Mouse (Mus musculus) lung, embryonic 15.5 days (tissue): ENCODE measurements around the gene Zbtb34. TPM values are rescaled to one million over a fixed set of nuclear protein-coding genes. Genes with fewer than 3 reads are reported as not detected.

Experiments used
- ATAC-seq: fragments of 200-750 bp; cut with Nextera tagmentation; 2 replicates; pipeline ENCODE4 v1.8.0; 2017; ENCODE audit warnings: moderate number of reproducible peaks, borderline replicate concordance; ENCODE audit not compliant: low FRiP score, low TSS enrichment; ENCODE audit errors: extremely low read depth
- H3K27ac ChIP-seq: fragments of 300-500 bp; sonication (generic); 2 replicates; pipeline ENCODE4 v1.5.1; 2015; ENCODE audit warnings: moderate library complexity, mild to moderate bottlenecking, inconsistent platforms
- H3K27me3 ChIP-seq: fragments of 300-500 bp; sonication (generic); 2 replicates; pipeline ENCODE4 v1.6.1; 2015; ENCODE audit warnings: inconsistent platforms
- H3K36me3 ChIP-seq: fragments of 300-500 bp; sonication (generic); 2 replicates; pipeline ENCODE4 v1.6.1; 2015; ENCODE audit warnings: inconsistent platforms
- H3K4me1 ChIP-seq: fragments of 300-500 bp; sonication (generic); 2 replicates; pipeline ENCODE4 v1.6.1; 2015; ENCODE audit warnings: inconsistent platforms
- H3K4me2 ChIP-seq: fragments of 300-500 bp; sonication (generic); 2 replicates; pipeline ENCODE4 v1.6.1; 2015; ENCODE audit warnings: inconsistent platforms, mild to moderate bottlenecking, moderate library complexity
- H3K4me3 ChIP-seq: fragments of 300-500 bp; sonication (generic); 2 replicates; pipeline ENCODE4 v1.5.1; 2015; ENCODE audit warnings: mild to moderate bottlenecking, inconsistent platforms
- H3K9ac ChIP-seq: fragments of 300-500 bp; sonication (generic); 2 replicates; pipeline ENCODE4 v1.6.1; 2015; ENCODE audit warnings: inconsistent platforms
- H3K9me3 ChIP-seq: fragments of 300-500 bp; sonication (generic); 2 replicates; pipeline ENCODE4 v1.6.1; 2016; ENCODE audit warnings: inconsistent platforms
- WGBS: fragments of 180-500 bp; shearing (Covaris S2); methylation state at CpG from one replicate; pipeline ENCODE4 v1.1.7; 2015; 5-methylcytosine and 5-hydroxymethylcytosine counted together
- polyA plus RNA-seq: library from polyadenylated mRNA; unstranded; fragments of >200 nt; fragmentation: Nextera tagmentation; extraction: Ambion mirVana; gene quantifications from 2 replicates; pipeline ENCODE4 v1.2.1, GENCODE M21; 2015

Gene Zbtb34
- polyA plus RNA-seq, 1 experiment from 2014 or later: 7.5 TPM

DNA sequence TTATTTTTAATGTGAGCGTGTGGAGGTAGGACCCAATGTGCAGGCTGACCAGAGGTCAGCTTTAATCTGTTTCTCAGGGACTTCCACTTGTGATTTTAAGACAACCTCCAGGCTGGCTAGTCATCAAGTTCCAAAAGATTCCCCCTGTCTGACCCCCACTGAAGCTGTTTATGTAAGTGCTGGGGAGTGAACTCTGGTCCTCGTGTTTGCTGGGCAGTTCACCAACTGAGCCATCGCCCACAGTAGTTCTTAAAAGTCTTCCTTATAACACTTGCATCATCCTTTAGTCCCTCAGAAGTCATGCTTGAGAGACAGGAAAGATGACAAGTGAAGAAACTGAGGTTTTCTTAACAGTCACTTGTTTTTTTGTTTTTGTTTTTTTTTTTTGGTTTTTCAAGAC, 25.6 kb upstream of the Zbtb34 start:
- Histone ChIP-seq H3K9me3 (no peaks in the 10 kb centered on the region), H3K4me3 (no peak overlapping the region), H3K9ac (no peak overlapping the region), H3K27me3 (no peaks in the 10 kb centered on the region), H3K4me2 (no peak overlapping the region), H3K27ac (no peak overlapping the region), H3K4me1 (peaks cover 14% of the 10 kb centered on the region), H3K36me3 (peaks cover 32% of the 10 kb centered on the region)
- no peak for ATAC-seq
- 57% methylated on average over 3 of the region's 3 CpGs for WGBS

DNA sequence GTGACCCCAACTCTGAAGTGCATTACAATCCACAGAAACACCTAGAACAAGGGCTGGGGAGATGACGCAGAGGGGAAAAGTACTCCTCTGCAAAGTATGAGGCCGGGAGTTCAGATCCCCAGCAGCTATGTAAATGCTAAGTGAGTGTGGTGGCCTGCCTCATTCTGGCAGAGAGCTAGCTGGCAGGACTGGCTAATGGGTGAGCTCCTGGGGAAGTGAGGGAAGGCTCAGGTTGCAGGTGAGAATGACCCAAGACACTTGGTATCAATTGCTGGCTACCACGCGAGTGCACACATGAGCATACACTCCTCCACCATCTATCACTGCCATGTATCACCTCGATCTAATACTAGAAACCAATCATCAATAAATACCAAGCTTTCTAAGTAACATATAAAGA, 25.1 kb upstream of the Zbtb34 start:
- Histone ChIP-seq H3K36me3 (peaks cover 34% of the 10 kb centered on the region), H3K27me3 (no peaks in the 10 kb centered on the region), H3K4me1 (peaks cover 16% of the 10 kb centered on the region), H3K27ac (no peak overlapping the region), H3K4me2 (no peak overlapping the region), H3K4me3 (no peak overlapping the region), H3K9ac (no peak overlapping the region), H3K9me3 (no peaks in the 10 kb centered on the region)
- WGBS: 88% methylated on average over 5 of the region's 5 CpGs
- ATAC-seq: no peak

DNA sequence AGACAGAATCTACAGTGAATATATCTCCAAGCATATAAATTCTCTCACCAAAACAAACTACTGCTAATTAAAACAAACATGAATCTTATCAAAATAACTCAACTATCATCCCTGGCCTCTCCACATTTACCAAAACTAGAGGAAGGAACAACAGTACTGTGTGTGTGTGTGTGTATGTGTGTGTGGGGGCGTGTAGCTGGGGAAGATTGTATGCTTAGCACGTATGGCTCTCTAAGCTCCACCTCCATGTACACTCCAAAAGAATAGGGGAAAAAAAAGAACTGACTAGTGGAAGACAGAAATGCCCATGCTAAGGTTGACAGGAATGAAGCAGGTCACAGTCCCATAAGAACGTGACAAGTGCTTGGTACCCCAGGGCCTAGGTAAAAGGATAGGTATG, 24.2 kb upstream of the Zbtb34 start:
- peaks cover 42% of the 10 kb centered on the region for H3K36me3 ChIP-seq
- no peaks in the 10 kb centered on the region for H3K27me3 ChIP-seq
- ATAC-seq: no peak
- H3K9me3 ChIP-seq: no peaks in the 10 kb centered on the region
- no peak overlapping the region for H3K4me3 ChIP-seq
- no peak overlapping the region for H3K9ac ChIP-seq
- H3K27ac ChIP-seq: no peak overlapping the region
- no peak overlapping the region for H3K4me2 ChIP-seq
- 76% methylated on average over 3 of the region's 3 CpGs for WGBS
- H3K4me1 ChIP-seq: peaks cover 22% of the 10 kb centered on the region

DNA sequence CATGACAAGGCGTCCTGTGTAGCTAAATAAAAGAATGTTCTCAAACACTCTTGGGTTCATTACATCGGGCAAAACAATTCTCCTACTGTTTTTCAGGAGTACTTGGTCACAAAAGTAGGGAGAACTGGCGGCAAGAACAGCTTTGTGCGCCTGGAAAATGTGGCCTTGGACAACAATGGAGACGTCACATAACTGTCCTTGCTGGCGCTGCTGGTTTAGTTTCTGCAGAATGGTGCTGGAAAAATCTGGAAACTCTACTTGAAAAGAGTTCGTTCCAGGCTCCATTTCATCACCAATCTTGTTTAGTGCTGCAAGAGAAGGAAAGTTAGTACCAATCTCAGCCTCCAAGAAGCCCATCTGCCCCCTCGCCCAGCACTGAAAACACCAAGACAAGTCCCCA, 23.7 kb upstream of the Zbtb34 start:
- no peaks in the 10 kb centered on the region for H3K27me3 ChIP-seq
- ATAC-seq: no peak
- H3K4me3 ChIP-seq: no peak overlapping the region
- H3K27ac ChIP-seq: no peak overlapping the region
- H3K9ac ChIP-seq: no peak overlapping the region
- no peaks in the 10 kb centered on the region for H3K9me3 ChIP-seq
- 84% methylated on average over 8 of the region's 8 CpGs for WGBS
- peaks cover 46% of the 10 kb centered on the region for H3K36me3 ChIP-seq
- H3K4me2 ChIP-seq: no peak overlapping the region
- peaks cover 22% of the 10 kb centered on the region for H3K4me1 ChIP-seq

DNA sequence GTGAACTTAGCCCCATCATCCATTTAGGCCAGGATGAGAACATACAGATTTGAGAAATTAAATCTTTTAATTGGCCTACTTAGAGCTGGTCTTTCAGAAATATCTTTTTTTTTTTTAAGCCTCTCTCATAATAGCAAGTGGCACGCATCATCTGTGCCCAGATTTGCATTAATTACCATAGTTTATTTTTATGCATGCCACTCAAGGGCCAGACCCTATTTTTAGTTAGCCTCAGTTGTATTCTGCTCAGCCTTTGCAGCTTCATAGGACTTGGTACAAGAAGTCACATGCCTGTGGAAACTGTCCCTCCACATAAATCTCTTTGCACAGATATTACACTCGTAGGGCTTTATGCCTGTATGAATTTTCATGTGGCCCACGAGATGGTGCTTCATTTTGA, 22.4 kb upstream of the Zbtb34 start:
- Histone ChIP-seq H3K4me1 (peaks cover 22% of the 10 kb centered on the region), H3K9ac (no peak overlapping the region), H3K27me3 (no peaks in the 10 kb centered on the region), H3K4me2 (no peak overlapping the region), H3K9me3 (no peaks in the 10 kb centered on the region), H3K4me3 (no peak overlapping the region), H3K27ac (no peak overlapping the region), H3K36me3 (peaks cover 56% of the 10 kb centered on the region)
- no peak for ATAC-seq
- 93% methylated on average over 3 of the region's 3 CpGs for WGBS

DNA sequence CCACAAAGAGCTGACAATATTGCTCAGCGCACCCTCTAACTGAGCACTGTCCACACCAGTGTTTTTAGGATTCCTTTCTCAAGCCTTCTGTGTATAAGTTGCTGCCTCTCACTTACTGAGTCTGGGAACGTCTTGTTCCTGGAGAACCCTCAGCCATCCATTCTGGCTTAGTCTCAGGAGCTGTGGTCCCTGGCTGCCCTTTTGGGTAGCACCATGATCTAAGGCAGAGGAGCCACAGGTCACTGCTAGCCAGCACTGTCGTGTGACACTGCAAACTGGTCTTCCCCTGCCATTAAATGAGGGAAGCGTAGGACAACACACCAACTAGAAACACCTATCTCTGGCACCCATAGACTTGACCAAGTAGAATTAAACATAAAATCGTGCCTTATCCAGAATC, 21.6 kb upstream of the Zbtb34 start:
- Histone ChIP-seq H3K27me3 (no peaks in the 10 kb centered on the region), H3K36me3 (peaks cover 56% of the 10 kb centered on the region), H3K4me2 (no peak overlapping the region), H3K4me3 (no peak overlapping the region), H3K27ac (peak overlapping the region; percentile 27), H3K9ac (no peak overlapping the region), H3K4me1 (peaks cover 22% of the 10 kb centered on the region), H3K9me3 (no peaks in the 10 kb centered on the region)
- 75% methylated on average over 5 of the region's 5 CpGs for WGBS
- ATAC-seq: no peak

DNA sequence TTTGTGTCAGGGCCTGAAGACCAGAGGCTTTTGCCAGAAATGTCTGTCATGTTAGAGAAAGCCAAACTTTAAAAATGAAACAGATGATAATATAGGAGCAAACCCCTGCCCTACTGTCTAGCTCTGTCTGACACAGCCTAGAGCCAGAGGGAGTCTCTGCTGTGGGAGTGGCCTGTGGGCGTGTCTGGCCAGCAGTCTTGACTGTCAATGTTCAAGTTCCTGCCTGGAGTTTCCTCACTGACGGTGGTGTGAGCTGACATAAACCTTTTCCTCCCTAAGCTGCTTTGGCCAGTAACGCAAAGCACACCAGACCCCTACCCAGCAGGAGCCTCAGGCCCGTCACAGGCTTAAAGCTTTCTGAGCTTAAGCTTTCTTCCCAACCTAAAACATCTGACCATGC, 21.0 kb upstream of the Zbtb34 start:
- ATAC-seq: peak; percentile 87

DNA sequence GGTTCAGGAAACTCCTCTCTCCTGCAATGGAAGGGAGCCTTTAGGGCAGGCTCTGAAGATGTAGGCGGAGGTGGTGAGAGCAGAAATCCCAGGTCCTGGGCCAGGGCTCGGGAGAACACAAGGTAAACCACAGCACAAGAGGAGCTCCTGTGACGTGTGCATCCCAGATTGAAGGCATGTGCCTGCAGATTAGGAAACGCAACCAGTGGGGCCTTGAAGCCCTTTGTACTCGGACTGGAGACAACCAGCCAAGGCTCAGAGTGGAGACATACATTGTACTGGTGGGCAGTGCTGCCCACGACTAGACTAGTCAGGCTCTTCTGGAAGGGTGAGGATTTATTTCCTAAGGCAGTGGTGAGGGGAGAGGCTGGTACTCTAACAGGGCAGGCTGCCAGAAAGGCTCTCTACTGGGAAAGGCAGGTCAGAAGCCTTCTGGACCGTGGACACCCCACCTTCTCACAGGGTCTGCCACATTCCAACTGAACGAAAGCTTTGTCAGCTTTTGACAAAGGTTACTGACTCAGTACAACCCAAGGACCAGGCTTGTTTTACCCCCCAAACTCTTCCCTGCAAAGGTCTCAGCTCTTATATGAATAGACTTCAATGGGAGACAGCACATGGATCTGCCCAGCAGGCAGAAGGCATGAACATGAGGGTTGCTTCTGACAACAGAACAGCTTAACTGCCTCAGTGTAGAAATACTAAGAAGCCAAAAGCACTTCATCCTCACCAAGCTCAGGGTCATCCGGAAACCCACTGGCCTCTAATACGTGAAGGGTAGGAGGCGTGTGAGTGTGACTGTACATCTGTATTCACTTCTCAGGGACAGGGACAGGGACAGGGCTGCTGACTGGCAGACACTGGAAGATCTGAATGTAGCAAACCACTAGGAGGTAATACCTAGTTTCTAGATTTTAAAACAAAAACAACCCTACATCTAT, 20.2 kb upstream of the Zbtb34 start:
- ATAC-seq: peak; percentile 57; the same call in 1 of the 2 replicates
- Histone ChIP-seq H3K4me2 (no peak overlapping the region), H3K4me3 (no peak overlapping the region), H3K4me1 (peaks cover 22% of the 10 kb centered on the region), H3K27me3 (no peaks in the 10 kb centered on the region), H3K9me3 (no peaks in the 10 kb centered on the region), H3K9ac (no peak overlapping the region), H3K27ac (peak overlapping the region; percentile 27), H3K36me3 (peaks cover 53% of the 10 kb centered on the region)
- WGBS: 70% methylated on average over 11 of the region's 11 CpGs

More for the DNA sequence above, 21.0 kb upstream of the Zbtb34 start:
- WGBS: 35% methylated on average over 4 of the region's 4 CpGs
- peaks cover 56% of the 10 kb centered on the region for H3K36me3 ChIP-seq
- no peaks in the 10 kb centered on the region for H3K27me3 ChIP-seq
- H3K4me3 ChIP-seq: no peak overlapping the region
- H3K27ac ChIP-seq: peak overlapping the region; percentile 27
- H3K4me2 ChIP-seq: no peak overlapping the region
- H3K4me1 ChIP-seq: peaks cover 22% of the 10 kb centered on the region
- no peaks in the 10 kb centered on the region for H3K9me3 ChIP-seq
- no peak overlapping the region for H3K9ac ChIP-seq

DNA sequence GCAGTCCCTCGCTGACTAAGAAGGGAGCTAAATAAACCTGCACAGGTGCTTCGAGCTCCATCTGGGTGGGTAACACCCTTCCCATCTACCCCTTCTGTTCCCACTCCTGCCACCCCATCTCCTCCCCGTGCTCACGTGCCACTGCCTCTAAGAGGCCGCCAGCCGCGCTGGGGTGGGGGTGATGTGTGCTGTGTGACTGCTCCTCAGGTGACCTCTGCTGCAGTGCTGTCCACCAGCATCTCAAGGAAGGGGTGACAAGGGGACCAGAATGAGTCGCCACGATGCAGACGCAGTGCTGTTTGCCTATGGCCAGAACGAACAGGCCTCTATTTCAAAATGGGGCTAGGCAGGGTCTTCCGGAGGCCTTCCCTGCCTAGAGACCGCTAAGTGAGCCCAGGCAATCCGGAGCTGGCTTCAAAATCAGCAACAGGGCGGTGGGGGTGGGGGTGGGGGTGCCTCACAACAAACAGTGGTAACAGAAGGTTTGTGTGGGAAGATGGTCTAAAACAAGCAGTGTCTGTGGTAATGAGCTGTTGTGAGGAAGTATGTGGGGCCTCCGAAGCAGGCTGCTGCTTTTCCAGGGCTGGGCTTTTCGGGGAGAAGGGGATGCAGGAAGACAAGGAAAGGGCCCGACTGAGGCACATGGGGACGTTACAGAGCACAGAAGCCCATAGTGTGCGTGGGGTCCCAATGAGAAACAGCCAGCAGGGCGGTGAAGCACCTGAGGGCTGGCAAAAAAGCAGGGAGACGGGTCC, 18.2 kb upstream of the Zbtb34 start:
- Histone ChIP-seq H3K9ac (no peak overlapping the region), H3K9me3 (no peaks in the 10 kb centered on the region), H3K4me2 (no peak overlapping the region), H3K36me3 (peaks cover 42% of the 10 kb centered on the region), H3K27ac (no peak overlapping the region), H3K4me3 (no peak overlapping the region), H3K27me3 (no peaks in the 10 kb centered on the region), H3K4me1 (peaks cover 27% of the 10 kb centered on the region)
- no peak for ATAC-seq
- WGBS: 87% methylated on average over 22 of the region's 22 CpGs

DNA sequence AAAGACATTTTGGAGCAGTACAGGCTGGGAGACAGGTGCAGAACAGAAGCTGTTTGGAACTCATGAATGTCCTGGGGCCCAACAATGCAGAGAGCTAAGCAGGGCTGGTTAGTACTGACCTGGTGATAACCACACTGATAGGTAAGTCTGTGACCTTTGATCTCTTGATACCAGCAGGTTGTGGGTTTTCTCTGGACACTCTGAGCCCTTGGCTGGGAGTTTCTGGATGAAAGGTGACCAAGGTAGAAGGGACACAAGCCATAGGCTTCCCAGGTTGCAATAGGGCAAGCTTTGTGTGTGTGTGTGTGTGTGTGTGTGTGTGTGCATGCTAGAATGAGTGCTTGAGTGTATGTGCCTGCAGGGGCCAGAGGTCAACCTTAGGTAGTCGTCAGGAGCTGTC, 15.7 kb upstream of the Zbtb34 start:
- H3K27me3 ChIP-seq: no peaks in the 10 kb centered on the region
- H3K4me3 ChIP-seq: no peak overlapping the region
- WGBS: 31% methylated on average over 1 of the region's 1 CpGs
- H3K9me3 ChIP-seq: no peaks in the 10 kb centered on the region
- no peak overlapping the region for H3K9ac ChIP-seq
- peaks cover 19% of the 10 kb centered on the region; the same call in 1 of the 2 replicates for H3K4me1 ChIP-seq
- peaks cover 27% of the 10 kb centered on the region for H3K36me3 ChIP-seq
- no peak overlapping the region for H3K27ac ChIP-seq
- no peak for ATAC-seq
- H3K4me2 ChIP-seq: no peak overlapping the region

DNA sequence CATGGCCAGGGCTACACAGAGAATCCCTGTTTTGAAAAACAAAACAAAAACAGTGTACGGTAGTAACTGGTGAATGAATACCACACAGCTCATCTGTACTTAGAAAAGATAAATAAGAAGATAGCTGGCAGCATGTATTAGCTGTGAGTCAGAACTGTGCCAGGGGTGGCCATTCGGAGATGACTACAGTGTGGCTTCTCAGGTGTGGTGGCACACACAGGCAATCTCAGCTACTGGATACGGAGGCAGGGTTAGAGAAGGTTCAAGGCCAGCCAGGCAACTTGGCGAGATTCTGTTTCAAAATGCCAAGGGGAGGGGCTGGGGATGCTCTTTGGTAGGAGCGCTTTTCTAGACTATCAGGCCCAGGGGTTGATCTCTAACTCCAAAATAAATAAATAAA, 14.6 kb upstream of the Zbtb34 start:
- no peaks in the 10 kb centered on the region for H3K27me3 ChIP-seq
- H3K9ac ChIP-seq: no peak overlapping the region
- no peak overlapping the region for H3K4me2 ChIP-seq
- no peak overlapping the region for H3K4me3 ChIP-seq
- peaks cover 12% of the 10 kb centered on the region; the same call in 1 of the 2 replicates for H3K4me1 ChIP-seq
- ATAC-seq: no peak
- peaks cover 20% of the 10 kb centered on the region for H3K36me3 ChIP-seq
- H3K27ac ChIP-seq: no peak overlapping the region
- H3K9me3 ChIP-seq: no peaks in the 10 kb centered on the region
- 88% methylated on average over 5 of the region's 5 CpGs for WGBS

DNA sequence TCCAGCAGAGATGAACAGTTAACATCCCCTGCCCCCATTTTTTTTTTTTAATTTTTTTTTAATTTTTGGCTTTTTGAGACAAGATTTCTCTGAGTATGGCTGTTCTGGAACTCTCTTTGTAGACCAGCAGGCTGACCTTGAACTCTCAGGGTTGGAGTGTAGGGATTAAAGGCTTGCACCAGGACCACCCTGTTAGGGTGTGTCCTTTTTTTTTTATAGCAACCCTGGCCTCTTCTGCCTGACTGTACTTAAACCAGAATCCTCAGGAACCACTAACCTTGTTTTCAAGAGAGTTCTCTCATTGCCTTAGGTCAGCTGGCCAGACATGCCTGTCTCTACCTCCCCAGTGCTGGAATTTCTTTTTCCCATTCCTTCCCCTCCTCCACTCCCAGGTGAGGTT, 13.7 kb upstream of the Zbtb34 start:
- Histone ChIP-seq H3K4me3 (no peak overlapping the region), H3K9ac (no peak overlapping the region), H3K4me2 (no peak overlapping the region), H3K9me3 (no peaks in the 10 kb centered on the region), H3K27me3 (no peaks in the 10 kb centered on the region), H3K27ac (no peak overlapping the region; the same call in 1 of the 2 replicates), H3K4me1 (peaks cover 12% of the 10 kb centered on the region), H3K36me3 (peaks cover 13% of the 10 kb centered on the region)
- no peak for ATAC-seq
